18 mouse cellular contexts compared by ENCODE assay signal in genomic region chr5:28298693-28299092, GRCm38 (mm10). TPM values are rescaled to one million over a fixed set of nuclear protein-coding genes. Genes with fewer than 3 reads are reported as not detected.
"Had no signal": no experiment of that assay in that cellular context is flagged by ENCODE, and none has a peak within 500 bp of the region (broad histone marks: within the 10 kb centered on the region; RNA-seq: fewer than 3 reads in every experiment).

No protein-coding gene starts in this region.

- DNase-seq: kidney, postnatal 14 days; left cerebral cortex, postnatal 4 days; lung, embryonic 14.5 days; lung, postnatal 10 days; lung, postnatal 4 days; right cerebral cortex, adult 18-20 months; spleen, adult 18-20 months; thymus, adult 2 months; thymus, postnatal 25 days had no signal

- H3K27ac ChIP-seq: kidney, embryonic 15.5 days; limb, embryonic 13.5 days; midbrain, embryonic 13.5 days; neural tube, embryonic 15.5 days; stomach, embryonic 15.5 days had no signal

- H3K27me3 ChIP-seq: kidney, embryonic 15.5 days; limb, embryonic 13.5 days; midbrain, embryonic 13.5 days; neural tube, embryonic 15.5 days; stomach, embryonic 15.5 days had no signal

- H3K36me3 ChIP-seq: kidney, embryonic 15.5 days; limb, embryonic 13.5 days; midbrain, embryonic 13.5 days; neural tube, embryonic 15.5 days; stomach, embryonic 15.5 days had no signal

- H3K9ac ChIP-seq: kidney, embryonic 15.5 days; limb, embryonic 13.5 days; lung, embryonic 14.5 days; midbrain, embryonic 13.5 days; neural tube, embryonic 15.5 days; stomach, embryonic 15.5 days had no signal

- H3K9me3 ChIP-seq: kidney, embryonic 15.5 days; limb, embryonic 13.5 days; midbrain, embryonic 13.5 days; neural tube, embryonic 15.5 days; stomach, embryonic 15.5 days had no signal

- ATAC-seq: midbrain, embryonic 13.5 days had no signal

- H3K4me2 ChIP-seq: kidney, embryonic 15.5 days; limb, embryonic 13.5 days; lung, embryonic 14.5 days; midbrain, embryonic 13.5 days; neural tube, embryonic 15.5 days; stomach, embryonic 15.5 days had no signal

- H3K4me3 ChIP-seq: kidney, embryonic 15.5 days; limb, embryonic 13.5 days; midbrain, embryonic 13.5 days; myocyte; neural tube, embryonic 15.5 days; stomach, embryonic 15.5 days had no signal

- H3K4me1 ChIP-seq: kidney, embryonic 15.5 days; limb, embryonic 13.5 days; midbrain, embryonic 13.5 days; neural tube, embryonic 15.5 days; stomach, embryonic 15.5 days had no signal

RNA-seq across cellular contexts. Expression of gene Cnpy1, which starts 53.1 kb away (rescaled TPM):
- total RNA-seq: megakaryocyte-erythroid progenitor cell, adult 5-6 weeks had no signal
- polyA plus RNA-seq: liver, adult 2 months; liver, embryonic 16.5 days; myocyte; thymus, adult 2 months had no signal
